10 mouse cellular contexts compared by ENCODE assay signal in the genomic region with DNA sequence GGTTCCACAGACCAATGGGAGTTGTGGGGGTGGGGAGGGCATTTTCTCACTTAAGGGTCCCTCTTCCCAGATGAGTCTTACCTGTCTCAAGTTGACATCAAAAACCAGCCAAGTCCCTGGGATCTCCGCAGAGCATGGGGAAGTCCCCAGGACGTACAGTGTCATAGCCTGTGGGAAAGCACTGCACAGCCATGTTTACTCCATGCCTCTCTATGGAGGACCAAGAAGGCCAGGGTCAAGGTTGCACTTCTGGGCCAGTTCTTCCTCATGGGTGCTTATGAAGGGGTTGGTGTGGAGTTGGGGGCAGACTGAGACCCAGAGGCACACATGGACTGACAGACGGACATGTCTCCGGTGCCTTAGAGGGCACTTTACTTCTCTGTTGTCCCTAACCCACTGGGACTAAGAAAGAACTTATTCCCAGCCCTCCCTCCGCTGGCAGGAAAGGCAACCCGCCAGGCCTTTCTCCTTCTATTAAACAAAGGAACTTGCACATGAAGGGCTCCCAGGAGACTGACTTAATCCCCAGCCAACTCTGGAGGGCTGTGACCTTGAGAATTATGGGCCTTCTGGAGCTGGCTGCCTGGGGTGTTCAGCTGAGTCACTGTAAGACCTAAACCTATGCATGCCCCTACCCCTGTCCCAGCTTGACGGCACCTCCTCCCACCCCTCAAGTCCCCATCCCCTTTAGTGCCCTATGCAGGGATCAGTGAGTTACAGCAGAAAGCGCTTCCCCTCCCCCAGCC.
DNase-seq lines count a peak whose midpoint lies in the region; ATAC-seq lines count a peak whose summit lies in the region.
"Had no signal": no experiment of that assay in that cellular context is flagged by ENCODE, and none has a peak within 500 bp of the region (broad histone marks: within the 10 kb centered on the region; RNA-seq: fewer than 3 reads in every experiment).

No protein-coding gene starts in this region.

- H3K27me3 ChIP-seq in embryonic facial prominence, embryonic 14.5 days (replicated peaks; ENCODE audit: control insufficient read depth, insufficient read depth, low read length), result no peaks in the 10 kb centered on the region
- H3K27me3 ChIP-seq in midbrain, embryonic 12.5 days, result peaks cover 22% of the 10 kb centered on the region
- H3K27me3 ChIP-seq: CH12.LX; neural tube, embryonic 12.5 days had no signal

- no peaks in the 10 kb centered on the region for H3K9me3 ChIP-seq in embryonic facial prominence, embryonic 14.5 days (ENCODE audit: control insufficient read depth, low read length)
- H3K9me3 ChIP-seq in midbrain, embryonic 12.5 days, result no peaks in the 10 kb centered on the region
- H3K9me3 ChIP-seq: neural tube, embryonic 12.5 days had no signal

- H3K4me2 ChIP-seq in embryonic facial prominence, embryonic 14.5 days (ENCODE audit: low read depth, low read length), result no peak overlapping the region
- H3K4me2 ChIP-seq in midbrain, embryonic 12.5 days (replicated peaks), result no peak overlapping the region
- H3K4me2 ChIP-seq: neural tube, embryonic 12.5 days had no signal

- peaks cover 14% of the 10 kb centered on the region; the same call in 1 of the 2 replicates for H3K4me1 ChIP-seq in embryonic facial prominence, embryonic 14.5 days (ENCODE audit: control insufficient read depth, insufficient read depth, low read length)
- H3K4me1 ChIP-seq in midbrain, embryonic 12.5 days, result peaks cover 14% of the 10 kb centered on the region

- no peaks in the 10 kb centered on the region for H3K36me3 ChIP-seq in embryonic facial prominence, embryonic 14.5 days (ENCODE audit: control insufficient read depth, insufficient read depth, low read length)
- H3K36me3 ChIP-seq in midbrain, embryonic 12.5 days, result no peaks in the 10 kb centered on the region
- H3K36me3 ChIP-seq: neural tube, embryonic 12.5 days had no signal

- no peak overlapping the region for H3K4me3 ChIP-seq in embryonic facial prominence, embryonic 14.5 days (ENCODE audit: low read depth, low read length)
- H3K4me3 ChIP-seq in midbrain, embryonic 12.5 days, result no peak overlapping the region
- H3K4me3 ChIP-seq: neural tube, embryonic 12.5 days had no signal

- no peak overlapping the region for H3K27ac ChIP-seq in embryonic facial prominence, embryonic 14.5 days (replicated peaks; ENCODE audit: low read depth, low read length)
- peak overlapping the region; percentile 49 for H3K27ac ChIP-seq in midbrain, embryonic 12.5 days (replicated peaks)
- H3K27ac ChIP-seq: neural tube, embryonic 12.5 days had no signal

- peak; percentile 28 for DNase-seq in gastrocnemius, adult 18-20 months (ENCODE audit: low spot score)
- DNase-seq in gastrocnemius, postnatal 4 days (ENCODE audit: low spot score in 2 of 2), result no peak
- peak; percentile 68 for DNase-seq in embryonic facial prominence, embryonic 14.5 days (ENCODE audit: low spot score)
- DNase-seq in kidney, adult 18-20 months, result peak; percentile 49
- no peak for DNase-seq in frontal cortex, postnatal 36 days (ENCODE audit: low spot score in 2 of 2)
- DNase-seq in right cerebral cortex, adult 18-20 months, result no peak
- no peak for DNase-seq in cerebellum, postnatal 36 days

- 45% methylated on average over 8 of the region's 8 CpGs for WGBS in embryonic facial prominence, embryonic 14.5 days
- 21% methylated on average over 8 of the region's 8 CpGs for WGBS in midbrain, embryonic 12.5 days

- no peak overlapping the region for H3K9ac ChIP-seq in embryonic facial prominence, embryonic 14.5 days (ENCODE audit: low read depth, low read length)
- H3K9ac ChIP-seq in midbrain, embryonic 12.5 days (replicated peaks), result no peak overlapping the region
- H3K9ac ChIP-seq: neural tube, embryonic 12.5 days had no signal

- 0 out of 2 replicates have a peak, but pooled peaks have one; percentile 34 for ATAC-seq in embryonic facial prominence, embryonic 14.5 days (ENCODE audit: low read depth)
- peak; percentile 47; the same call in 1 of the 2 replicates for ATAC-seq in midbrain, embryonic 12.5 days (ENCODE audit: low FRiP score, low read depth)

Comparison
In these comparisons a context has a peak if more than half of its experiments do, and no peak if none do; other contexts are left out.
1. DNase-seq: peak in gastrocnemius, adult 18-20 months (single experiment), embryonic facial prominence, embryonic 14.5 days (single experiment) and kidney, adult 18-20 months (single experiment); none in gastrocnemius, postnatal 4 days (0 of 2), frontal cortex, postnatal 36 days (0 of 2), right cerebral cortex, adult 18-20 months (single experiment) and cerebellum, postnatal 36 days (0 of 2).